Mouse (Mus musculus) lung, postnatal 0 days (tissue): ENCODE results near the gene 9930111J21Rik2.
"Not testable (repeated sequence)": the region's sequence is repeated elsewhere in the genome, so short reads cannot be mapped to it uniquely, and the experiment has no call there.

Experiments
- CTCF ChIP-seq: IDR thresholded peaks from 2 replicates; pipeline ENCODE4 v1.5.1; 2016; ENCODE audit warnings: antibody characterized with exemption, mild to moderate bottlenecking
- EP300 ChIP-seq: IDR thresholded peaks from 2 replicates; pipeline ENCODE4 v1.6.1; 2016; ENCODE audit warnings: antibody characterized with exemption, mild to moderate bottlenecking, control low read depth

- not testable (repeated sequence) for TF ChIP-seq CTCF, EP300
Measured at GRCm38 (mm10) chr11:49051093-49051891, at the start of gene 9930111J21Rik2.
